Mouse (Mus musculus) brain, embryonic 14.5 days (tissue): ENCODE results near the gene Slc35c2.

Experiments used
- CTCF ChIP-seq: fragments of 200-500 bp; IDR thresholded peaks from 2 replicates; pipeline ENCODE4 v1.5.1; 2012; ENCODE audit warnings: inconsistent platforms, mild to moderate bottlenecking, moderate library complexity, borderline replicate concordance; ENCODE audit not compliant: insufficient read depth, insufficient read length; ENCODE audit errors: extremely low read depth
- POLR2A ChIP-seq: fragments of 200-500 bp; IDR thresholded peaks from 2 replicates; pipeline ENCODE4 v1.6.1; 2012; ENCODE audit warnings: mild to moderate bottlenecking, inconsistent platforms, borderline replicate concordance; ENCODE audit not compliant: poor library complexity, insufficient read depth, insufficient read length, severe bottlenecking; ENCODE audit errors: extremely low read depth

GRCm38 (mm10) chr2:165327386-165327785 lies 39.7 kb upstream of the Slc35c2 start:
- TF ChIP-seq CTCF (no peak), POLR2A (no peak)
